Mouse (Mus musculus) midbrain, postnatal 0 days (tissue): ENCODE data around the gene Slc5a3. TPM values are rescaled to one million over a fixed set of nuclear protein-coding genes. Genes with fewer than 3 reads are reported as not detected.
A peak's percentile ranks its signal among the peaks of the same experiment; 100 is the strongest.

ENCODE experiments used
- ATAC-seq: fragments of 200-750 bp; cut with Nextera tagmentation; 2 replicates; pipeline ENCODE4 v1.8.0; 2017; ENCODE audit warnings: moderate number of reproducible peaks, mild to moderate bottlenecking, moderate TSS enrichment, moderate library complexity; ENCODE audit not compliant: low FRiP score
- DNase-seq: peaks from one replicate; pipeline ENCODE4 v3.0.0-alpha.2; 2015; ENCODE audit warnings: low spot score
- H3K27ac ChIP-seq: fragments of 300-500 bp; sonication (generic); 2 replicates; pipeline ENCODE4 v1.5.1; 2014; ENCODE audit warnings: low read depth, mild to moderate bottlenecking, low read length, mixed read lengths
- H3K27me3 ChIP-seq: fragments of 300-500 bp; sonication (generic); 2 replicates; pipeline ENCODE4 v1.6.1; 2014; ENCODE audit warnings: low read length, control low read depth, mixed read lengths; ENCODE audit not compliant: insufficient read depth
- H3K36me3 ChIP-seq: fragments of 300-500 bp; sonication (generic); 2 replicates; pipeline ENCODE4 v1.6.1; 2014; ENCODE audit warnings: low read length, control low read depth, mixed read lengths; ENCODE audit not compliant: insufficient read depth
- H3K4me1 ChIP-seq: fragments of 300-500 bp; sonication (generic); 2 replicates; pipeline ENCODE4 v1.6.1; 2014; ENCODE audit warnings: mild to moderate bottlenecking, control low read depth, antibody characterized with exemption, low read length, mixed read lengths; ENCODE audit not compliant: insufficient read depth
- H3K4me2 ChIP-seq: fragments of 300-500 bp; sonication (generic); 2 replicates; pipeline ENCODE4 v1.6.1; 2014; ENCODE audit warnings: low read depth, mild to moderate bottlenecking, low read length, mixed read lengths; ENCODE audit not compliant: poor library complexity, severe bottlenecking
- H3K4me3 ChIP-seq: fragments of 300-500 bp; sonication (generic); 2 replicates; pipeline ENCODE4 v1.5.1; 2014; ENCODE audit warnings: low read depth, mild to moderate bottlenecking, low read length, moderate library complexity
- H3K9ac ChIP-seq: fragments of 300-500 bp; sonication (generic); replicated peaks from 2 replicates; pipeline ENCODE4 v1.6.1; 2014; ENCODE audit warnings: mild to moderate bottlenecking, low read length, moderate library complexity, mixed read lengths; ENCODE audit not compliant: poor library complexity, severe bottlenecking
- H3K9me3 ChIP-seq: fragments of 300-500 bp; sonication (generic); 2 replicates; pipeline ENCODE4 v1.6.1; 2016; ENCODE audit warnings: low read length, control low read depth
- CTCF ChIP-seq: IDR thresholded peaks from 2 replicates; pipeline ENCODE4 v1.5.1; 2016; ENCODE audit warnings: antibody characterized with exemption, mild to moderate bottlenecking
- WGBS: fragments of 180-500 bp; shearing (Covaris S2); extraction: QIAGEN DNeasy Blood & Tissue Kit; methylation state at CpG from one replicate; pipeline ENCODE4 v1.1.7; 2014; 5-methylcytosine and 5-hydroxymethylcytosine counted together
- polyA plus RNA-seq: library from polyadenylated mRNA; unstranded; fragments of >200 nt; fragmentation: Nextera tagmentation; extraction: Ambion mirVana; gene quantifications from 2 replicates; pipeline ENCODE4 v1.2.1, GENCODE M21; 2015
- total RNA-seq: library from RNA; depleted of rRNA; stranded (reverse); fragments of >200 nt; gene quantifications from 2 replicates; pipeline ENCODE4 v1.2.3, GENCODE M21; 2014

Gene Slc5a3
- total and polyA plus RNA-seq, 2 experiments from 2014 or later, result 12.0 to 40.0 TPM

GRCm38 (mm10) chr16:92120899-92121531 lies 62.9 kb downstream of the Slc5a3 start:
- no peak for TF ChIP-seq CTCF
- Histone ChIP-seq H3K36me3 (no peaks in the 10 kb centered on the region), H3K27ac (no peak overlapping the region), H3K4me2 (no peak overlapping the region), H3K4me1 (peaks cover 16% of the 10 kb centered on the region; the same call in 1 of the 2 replicates), H3K4me3 (no peak overlapping the region), H3K27me3 (no peaks in the 10 kb centered on the region), H3K9me3 (no peaks in the 10 kb centered on the region), H3K9ac (no peak overlapping the region)
- ATAC-seq (no peak), DNase-seq (peak; percentile 45)
- WGBS, result 69% methylated on average over 17 of the region's 17 CpGs

- 52% methylated on average over 4 of the region's 4 CpGs for WGBS
- no peak overlapping the region for H3K4me3 ChIP-seq
- no peaks in the 10 kb centered on the region for H3K4me1 ChIP-seq
- no peaks in the 10 kb centered on the region for H3K27me3 ChIP-seq
- DNase-seq, result no peak
- no peaks in the 10 kb centered on the region for H3K36me3 ChIP-seq
- no peaks in the 10 kb centered on the region for H3K9me3 ChIP-seq
- H3K27ac ChIP-seq, result no peak overlapping the region
- TF ChIP-seq CTCF, result no peak
- H3K4me2 ChIP-seq, result no peak overlapping the region
- no peak for ATAC-seq
- H3K9ac ChIP-seq, result no peak overlapping the region
Observed at GRCm38 (mm10) chr16:92127226-92127625, 69.1 kb downstream of the Slc5a3 start.

- DNase-seq, result no peak
- WGBS, result 91% methylated on average over 5 of the region's 5 CpGs
- no peak for ATAC-seq
- Histone ChIP-seq H3K4me3 (no peak overlapping the region), H3K4me1 (no peaks in the 10 kb centered on the region), H3K4me2 (no peak overlapping the region), H3K36me3 (no peaks in the 10 kb centered on the region), H3K9ac (no peak overlapping the region), H3K27ac (no peak overlapping the region), H3K9me3 (no peaks in the 10 kb centered on the region), H3K27me3 (no peaks in the 10 kb centered on the region)
- no peak for TF ChIP-seq CTCF
Observed at GRCm38 (mm10) chr16:92127666-92128065, 69.5 kb downstream of the Slc5a3 start.

- H3K9ac ChIP-seq, result no peak overlapping the region
- H3K4me1 ChIP-seq, result no peaks in the 10 kb centered on the region
- WGBS, result 87% methylated on average over 8 of the region's 8 CpGs
- H3K27ac ChIP-seq, result no peak overlapping the region
- H3K4me3 ChIP-seq, result no peak overlapping the region
- ATAC-seq, result no peak
- no peak overlapping the region for H3K4me2 ChIP-seq
- DNase-seq, result no peak
- H3K36me3 ChIP-seq, result no peaks in the 10 kb centered on the region
- no peaks in the 10 kb centered on the region for H3K9me3 ChIP-seq
- no peaks in the 10 kb centered on the region for H3K27me3 ChIP-seq
- no peak for TF ChIP-seq CTCF
Observed at GRCm38 (mm10) chr16:92129843-92130242, 71.7 kb downstream of the Slc5a3 start.

GRCm38 (mm10) chr16:92132511-92132910 lies 74.4 kb downstream of the Slc5a3 start:
- no peak for DNase-seq

GRCm38 (mm10) chr16:92134148-92134764 lies 76.1 kb downstream of the Slc5a3 start:
- Histone ChIP-seq H3K9ac (no peak overlapping the region), H3K4me3 (no peak overlapping the region), H3K4me2 (no peak overlapping the region), H3K27ac (peak overlapping the region; percentile 1; the same call in 1 of the 2 replicates), H3K36me3 (no peaks in the 10 kb centered on the region), H3K9me3 (no peaks in the 10 kb centered on the region), H3K4me1 (peaks cover under 1% of the 10 kb centered on the region; the same call in 1 of the 2 replicates), H3K27me3 (no peaks in the 10 kb centered on the region)
- no peak for ATAC-seq
- no peak for TF ChIP-seq CTCF
- WGBS, result 71% methylated on average over 11 of the region's 11 CpGs
- no peak for DNase-seq

More at GRCm38 (mm10) chr16:92132511-92132910, 74.4 kb downstream of the Slc5a3 start:
- Histone ChIP-seq H3K9ac (no peak overlapping the region), H3K36me3 (no peaks in the 10 kb centered on the region), H3K27me3 (no peaks in the 10 kb centered on the region), H3K4me2 (no peak overlapping the region), H3K9me3 (no peaks in the 10 kb centered on the region), H3K27ac (no peak overlapping the region), H3K4me3 (no peak overlapping the region), H3K4me1 (no peaks in the 10 kb centered on the region)
- no peak for ATAC-seq
- WGBS, result 89% methylated on average over 4 of the region's 4 CpGs
- no peak for TF ChIP-seq CTCF
